Mouse (Mus musculus) lung, postnatal 0 days (tissue): ENCODE data around the gene Yipf2.

Source experiments
- CTCF ChIP-seq: IDR thresholded peaks from 2 replicates; pipeline ENCODE4 v1.5.1; 2016; ENCODE audit warnings: antibody characterized with exemption, mild to moderate bottlenecking
- EP300 ChIP-seq: IDR thresholded peaks from 2 replicates; pipeline ENCODE4 v1.6.1; 2016; ENCODE audit warnings: antibody characterized with exemption, mild to moderate bottlenecking, control low read depth

DNA sequence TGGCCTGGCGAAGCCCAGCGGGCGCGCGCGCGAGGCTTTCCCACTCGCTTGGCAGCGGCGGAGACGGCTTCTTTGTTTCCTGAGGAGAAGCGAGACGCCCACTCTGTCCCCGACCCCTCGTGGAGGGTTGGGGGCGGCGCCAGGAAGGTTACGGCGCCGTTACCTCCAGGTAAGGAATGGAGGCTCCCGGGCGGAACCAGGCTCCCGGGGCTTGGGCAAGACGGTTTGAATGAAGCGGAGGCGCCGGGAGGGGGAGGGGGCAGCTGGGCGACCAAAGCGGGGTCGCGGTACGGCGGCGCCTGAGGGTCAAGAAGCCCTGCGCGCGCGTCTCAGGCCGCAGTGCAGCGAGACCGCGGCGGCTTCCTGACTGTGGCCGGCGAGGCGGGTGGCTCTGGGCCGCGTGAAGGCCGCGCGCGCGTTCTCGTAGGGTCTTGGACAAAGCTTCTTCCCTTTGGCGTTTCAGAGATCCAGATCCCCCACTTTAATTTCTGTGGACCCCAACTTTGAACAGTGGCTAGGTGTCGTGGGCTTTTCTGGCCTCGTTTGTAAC, 23.7 kb upstream of the Yipf2 start:
- TF ChIP-seq CTCF (no peak), EP300 (no peak)
